Mouse (Mus musculus): ENCODE results near the gene Tfcp2.

DNA sequence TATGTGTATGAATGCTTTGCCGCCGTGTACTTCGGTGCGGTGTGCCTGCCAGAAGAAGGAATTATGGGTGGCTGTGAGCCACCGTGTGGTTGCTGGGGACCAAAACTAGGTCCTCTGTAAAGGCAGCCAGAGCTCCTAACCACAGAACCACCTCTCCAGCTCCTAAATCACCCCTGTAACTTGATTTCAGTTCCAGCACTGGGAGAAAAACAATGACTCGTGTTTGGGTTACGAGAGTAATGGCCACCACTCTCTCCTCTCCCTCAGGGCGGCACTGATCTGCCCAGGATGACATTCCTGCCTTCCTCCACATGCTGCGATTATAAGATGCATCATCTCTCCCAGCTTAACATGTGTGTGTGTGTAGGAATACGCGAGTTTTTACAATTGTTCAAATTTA, 41.7 kb downstream of the Tfcp2 start:
- TF ChIP-seq GATA1 (IDR thresholded peaks at IDR 0.05; ENCODE audit: low read depth, low read length) = no peak
- TF ChIP-seq TAL1 (IDR thresholded peaks at IDR 0.05; ENCODE audit: low read length) = no peak
- TF ChIP-seq CTCF (IDR thresholded peaks at IDR 0.05 in 2 of 3, conservative IDR thresholded peaks at IDR 0.05 in 1 of 3; ENCODE audit: control insufficient read depth in 1 of 3, insufficient read depth in 1 of 3, low read depth in 2 of 3, low read length in 3 of 3, poor library complexity in 1 of 3, severe bottlenecking in 1 of 3) = no peak
- no peak for TF ChIP-seq POLR2AphosphoS2 (IDR thresholded peaks at IDR 0.05; ENCODE audit: low read length)
- no peak for TF ChIP-seq POLR2A (IDR thresholded peaks at IDR 0.05; ENCODE audit: control insufficient read depth in 1 of 2, insufficient read depth in 1 of 2, low read depth in 1 of 2, low read length in 2 of 2, poor library complexity in 1 of 2)
- TF ChIP-seq USF2 (IDR thresholded peaks at IDR 0.05; ENCODE audit: borderline replicate concordance in 1 of 2, insufficient read depth in 1 of 2, low read depth in 1 of 2, low read length in 2 of 2) = no peak
- TF ChIP-seq CHD2 (IDR thresholded peaks at IDR 0.05; ENCODE audit: low read length) = no peak
- no peak for TF ChIP-seq MYB (IDR thresholded peaks at IDR 0.05; ENCODE audit: low read depth, low read length)
- no peak for TF ChIP-seq MAFK (IDR thresholded peaks at IDR 0.05; ENCODE audit: borderline replicate concordance, low read depth, low read length)
- no peak for TF ChIP-seq SMC3 (IDR thresholded peaks at IDR 0.05; ENCODE audit: low read depth, low read length)
- TF ChIP-seq KAT2A (conservative IDR thresholded peaks at IDR 0.05; ENCODE audit: low read depth, low read length) = no peak
- TF ChIP-seq JUND (IDR thresholded peaks at IDR 0.05; ENCODE audit: low read depth, low read length) = no peak
- TF ChIP-seq USF1 (IDR thresholded peaks at IDR 0.05; ENCODE audit: low read depth, low read length) = no peak
- TF ChIP-seq NELFE (IDR thresholded peaks at IDR 0.05; ENCODE audit: low read depth, low read length) = no peak
